Mouse (Mus musculus): ENCODE results near the gene Srsf3. TPM values are rescaled to one million over a fixed set of nuclear protein-coding genes. Genes with fewer than 3 reads are reported as not detected.

The Srsf3 gene
- polyA plus RNA-seq, 1 experiment from 2014 or later, result 1,031 TPM

- no peak for ATAC-seq (replicated peaks; ENCODE audit: insufficient number of reproducible peaks, low FRiP score, low TSS enrichment, low read depth)
- no peak overlapping the region for H3K27ac ChIP-seq (replicated peaks; ENCODE audit: low read depth, low read length)
- H3K36me3 ChIP-seq (replicated peaks; ENCODE audit: control insufficient read depth, insufficient read depth, low read depth, low read length), result peaks cover 28% of the 10 kb centered on the region
- no peaks in the 10 kb centered on the region for H3K4me1 ChIP-seq (ENCODE audit: control insufficient read depth, insufficient read depth, low read length)
- no peak overlapping the region for H3K4me2 ChIP-seq (ENCODE audit: low read depth, low read length)
- no peak overlapping the region for H3K9ac ChIP-seq (replicated peaks; ENCODE audit: low read length)
- WGBS, result 88% methylated on average over 3 of the region's 3 CpGs
- DNase-seq (ENCODE audit: low spot score), result no peak
- H3K9me3 ChIP-seq (replicated peaks; ENCODE audit: control insufficient read depth, low read length), result no peaks in the 10 kb centered on the region
- H3K4me3 ChIP-seq (ENCODE audit: low read depth, low read length), result no peak overlapping the region
- no peaks in the 10 kb centered on the region for H3K27me3 ChIP-seq (ENCODE audit: control insufficient read depth, insufficient read depth, low read length)
Measured at GRCm38 (mm10) chr17:29043583-29043982, 11.2 kb downstream of the Srsf3 start.

- 83% methylated on average over 6 of the region's 6 CpGs for WGBS
- peaks cover 26% of the 10 kb centered on the region for H3K36me3 ChIP-seq (replicated peaks; ENCODE audit: control insufficient read depth, insufficient read depth, low read depth, low read length)
- H3K4me1 ChIP-seq (ENCODE audit: control insufficient read depth, insufficient read depth, low read length), result no peaks in the 10 kb centered on the region
- ATAC-seq (replicated peaks; ENCODE audit: insufficient number of reproducible peaks, low FRiP score, low TSS enrichment, low read depth) (no peak), DNase-seq (ENCODE audit: low spot score) (no peak)
- H3K27me3 ChIP-seq (ENCODE audit: control insufficient read depth, insufficient read depth, low read length), result no peaks in the 10 kb centered on the region
- no peak overlapping the region for H3K4me3 ChIP-seq (ENCODE audit: low read depth, low read length)
- no peak overlapping the region for H3K9ac ChIP-seq (replicated peaks; ENCODE audit: low read length)
- H3K4me2 ChIP-seq (ENCODE audit: low read depth, low read length), result no peak overlapping the region
- no peaks in the 10 kb centered on the region for H3K9me3 ChIP-seq (replicated peaks; ENCODE audit: control insufficient read depth, low read length)
- no peak overlapping the region for H3K27ac ChIP-seq (replicated peaks; ENCODE audit: low read depth, low read length)
Measured at GRCm38 (mm10) chr17:29044146-29044924, 11.9 kb downstream of the Srsf3 start.

GRCm38 (mm10) chr17:29044925-29045319, 12.5 kb downstream of the Srsf3 start:
- Histone ChIP-seq H3K9ac (replicated peaks; ENCODE audit: low read length) (no peak overlapping the region), H3K27me3 (ENCODE audit: control insufficient read depth, insufficient read depth, low read length) (no peaks in the 10 kb centered on the region), H3K36me3 (replicated peaks; ENCODE audit: control insufficient read depth, insufficient read depth, low read depth, low read length) (peaks cover 20% of the 10 kb centered on the region), H3K4me1 (ENCODE audit: control insufficient read depth, insufficient read depth, low read length) (no peaks in the 10 kb centered on the region), H3K4me3 (ENCODE audit: low read depth, low read length) (no peak overlapping the region), H3K9me3 (replicated peaks; ENCODE audit: control insufficient read depth, low read length) (no peaks in the 10 kb centered on the region), H3K4me2 (ENCODE audit: low read depth, low read length) (no peak overlapping the region), H3K27ac (replicated peaks; ENCODE audit: low read depth, low read length) (no peak overlapping the region)
- WGBS, result 76% methylated on average over 1 of the region's 1 CpGs
- DNase-seq (ENCODE audit: low spot score) (peak; percentile 65), ATAC-seq (replicated peaks; ENCODE audit: insufficient number of reproducible peaks, low FRiP score, low TSS enrichment, low read depth) (no peak)

- no peak for DNase-seq (ENCODE audit: low spot score)
- 71% methylated on average over 12 of the region's 12 CpGs for WGBS
- H3K27ac ChIP-seq (replicated peaks; ENCODE audit: low read depth, low read length), result no peak overlapping the region; the same call in 1 of the 2 replicates
- ATAC-seq (replicated peaks; ENCODE audit: insufficient number of reproducible peaks, low FRiP score, low TSS enrichment, low read depth), result 0 out of 2 replicates have a peak, but pooled peaks have one; percentile 17
- H3K9me3 ChIP-seq (replicated peaks; ENCODE audit: control insufficient read depth, low read length), result no peaks in the 10 kb centered on the region
- peaks cover 20% of the 10 kb centered on the region for H3K36me3 ChIP-seq (replicated peaks; ENCODE audit: control insufficient read depth, insufficient read depth, low read depth, low read length)
- H3K4me1 ChIP-seq (ENCODE audit: control insufficient read depth, insufficient read depth, low read length), result no peaks in the 10 kb centered on the region; the same call in 1 of the 2 replicates
- H3K27me3 ChIP-seq (ENCODE audit: control insufficient read depth, insufficient read depth, low read length), result no peaks in the 10 kb centered on the region
- H3K4me2 ChIP-seq (ENCODE audit: low read depth, low read length), result no peak overlapping the region
- H3K9ac ChIP-seq (replicated peaks; ENCODE audit: low read length), result no peak overlapping the region
- H3K4me3 ChIP-seq (ENCODE audit: low read depth, low read length), result no peak overlapping the region
Measured at GRCm38 (mm10) chr17:29045741-29046530, 13.5 kb downstream of the Srsf3 start.

- Histone ChIP-seq H3K27ac (replicated peaks; ENCODE audit: low read depth, low read length) (no peak overlapping the region), H3K27me3 (ENCODE audit: control insufficient read depth, insufficient read depth, low read length) (no peaks in the 10 kb centered on the region), H3K9me3 (replicated peaks; ENCODE audit: control insufficient read depth, low read length) (no peaks in the 10 kb centered on the region), H3K4me2 (ENCODE audit: low read depth, low read length) (no peak overlapping the region), H3K9ac (replicated peaks; ENCODE audit: low read length) (no peak overlapping the region), H3K36me3 (replicated peaks; ENCODE audit: control insufficient read depth, insufficient read depth, low read depth, low read length) (peaks cover 20% of the 10 kb centered on the region), H3K4me3 (ENCODE audit: low read depth, low read length) (no peak overlapping the region), H3K4me1 (ENCODE audit: control insufficient read depth, insufficient read depth, low read length) (no peaks in the 10 kb centered on the region; the same call in 1 of the 2 replicates)
- 93% methylated on average over 3 of the region's 3 CpGs for WGBS
- no peak for ATAC-seq (replicated peaks; ENCODE audit: insufficient number of reproducible peaks, low FRiP score, low TSS enrichment, low read depth)
- DNase-seq (ENCODE audit: low spot score), result no peak
Measured at GRCm38 (mm10) chr17:29046863-29047262, 14.4 kb downstream of the Srsf3 start.

GRCm38 (mm10) chr17:29047697-29048514, 15.5 kb downstream of the Srsf3 start:
- 70% methylated on average over 3 of the region's 3 CpGs for WGBS
- Histone ChIP-seq H3K27me3 (ENCODE audit: control insufficient read depth, insufficient read depth, low read length) (no peaks in the 10 kb centered on the region), H3K4me1 (ENCODE audit: control insufficient read depth, insufficient read depth, low read length) (no peaks in the 10 kb centered on the region; the same call in 1 of the 2 replicates), H3K4me2 (ENCODE audit: low read depth, low read length) (no peak overlapping the region), H3K9me3 (replicated peaks; ENCODE audit: control insufficient read depth, low read length) (no peaks in the 10 kb centered on the region), H3K36me3 (replicated peaks; ENCODE audit: control insufficient read depth, insufficient read depth, low read depth, low read length) (peaks cover 20% of the 10 kb centered on the region), H3K4me3 (ENCODE audit: low read depth, low read length) (no peak overlapping the region), H3K27ac (replicated peaks; ENCODE audit: low read depth, low read length) (no peak overlapping the region), H3K9ac (replicated peaks; ENCODE audit: low read length) (no peak overlapping the region)
- DNase-seq (ENCODE audit: low spot score) (no peak), ATAC-seq (replicated peaks; ENCODE audit: insufficient number of reproducible peaks, low FRiP score, low TSS enrichment, low read depth) (no peak)

- Histone ChIP-seq H3K27me3 (ENCODE audit: control insufficient read depth, insufficient read depth, low read length) (no peaks in the 10 kb centered on the region), H3K4me2 (ENCODE audit: low read depth, low read length) (no peak overlapping the region), H3K4me3 (ENCODE audit: low read depth, low read length) (no peak overlapping the region), H3K9ac (replicated peaks; ENCODE audit: low read length) (no peak overlapping the region), H3K9me3 (replicated peaks; ENCODE audit: control insufficient read depth, low read length) (no peaks in the 10 kb centered on the region), H3K36me3 (replicated peaks; ENCODE audit: control insufficient read depth, insufficient read depth, low read depth, low read length) (peaks cover 14% of the 10 kb centered on the region), H3K27ac (replicated peaks; ENCODE audit: low read depth, low read length) (no peak overlapping the region), H3K4me1 (ENCODE audit: control insufficient read depth, insufficient read depth, low read length) (no peaks in the 10 kb centered on the region; the same call in 1 of the 2 replicates)
- WGBS, result 24% methylated on average over 13 of the region's 13 CpGs
- 0 out of 2 replicates have a peak, but pooled peaks have one; percentile 3 for ATAC-seq (replicated peaks; ENCODE audit: insufficient number of reproducible peaks, low FRiP score, low TSS enrichment, low read depth)
- peak; percentile 84 for DNase-seq (ENCODE audit: low spot score)
Measured at GRCm38 (mm10) chr17:29048748-29049507, 16.5 kb downstream of the Srsf3 start.
